Mouse (Mus musculus) brain, embryonic 14.5 days (tissue): ENCODE data around the gene Mycbpap. TPM values are rescaled to one million over a fixed set of nuclear protein-coding genes. Genes with fewer than 3 reads are reported as not detected.
A peak's percentile ranks its signal among the peaks of the same experiment; 100 is the strongest.

Source experiments
- DNase-seq: peaks from one replicate; pipeline ENCODE4 v3.0.0-alpha.2; 2011; ENCODE audit warnings: low read depth
- CTCF ChIP-seq: fragments of 200-500 bp; IDR thresholded peaks from 2 replicates; pipeline ENCODE4 v1.5.1; 2012; ENCODE audit warnings: inconsistent platforms, mild to moderate bottlenecking, moderate library complexity, borderline replicate concordance; ENCODE audit not compliant: insufficient read depth, insufficient read length; ENCODE audit errors: extremely low read depth
- POLR2A ChIP-seq: fragments of 200-500 bp; IDR thresholded peaks from 2 replicates; pipeline ENCODE4 v1.6.1; 2012; ENCODE audit warnings: mild to moderate bottlenecking, inconsistent platforms, borderline replicate concordance; ENCODE audit not compliant: poor library complexity, insufficient read depth, insufficient read length, severe bottlenecking; ENCODE audit errors: extremely low read depth
- polyA plus RNA-seq: library from polyadenylated mRNA; depleted of rRNA; stranded (reverse); fragments of >200 nt; gene quantifications from 2 replicates; pipeline ENCODE4 v1.2.3, GENCODE M21; 2012; rRNA removed

Gene Mycbpap
- polyA plus RNA-seq, 1 experiment, result 3.0 TPM

DNA sequence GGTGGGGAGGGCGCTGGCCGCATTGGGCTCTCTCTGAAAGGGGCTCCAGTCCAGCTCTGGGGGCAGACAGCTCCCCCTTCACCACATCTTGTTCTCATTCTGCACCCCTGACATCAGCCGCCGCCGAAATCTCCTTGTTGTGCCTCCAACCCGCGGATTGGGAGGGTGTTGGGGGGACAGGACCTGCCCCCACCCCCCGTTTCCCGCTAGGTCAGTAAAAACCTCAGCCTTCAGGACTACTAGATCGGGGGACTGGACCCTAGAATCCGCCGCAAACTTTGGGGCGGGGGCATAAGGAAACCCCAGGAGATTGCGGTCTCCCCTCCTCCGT is 49.0 kb downstream of the Mycbpap start:
- DNase-seq, result no peak
- TF ChIP-seq POLR2A (no peak), CTCF (no peak)

GRCm38 (mm10) chr11:94471740-94472584 is 49.6 kb downstream of the Mycbpap start:
- no peak for TF ChIP-seq CTCF
- no peak for TF ChIP-seq POLR2A
- peak; percentile 54 for DNase-seq

- peak; percentile 56 for DNase-seq
Measured at GRCm38 (mm10) chr11:94470391-94470790, 51.2 kb downstream of the Mycbpap start.

DNA sequence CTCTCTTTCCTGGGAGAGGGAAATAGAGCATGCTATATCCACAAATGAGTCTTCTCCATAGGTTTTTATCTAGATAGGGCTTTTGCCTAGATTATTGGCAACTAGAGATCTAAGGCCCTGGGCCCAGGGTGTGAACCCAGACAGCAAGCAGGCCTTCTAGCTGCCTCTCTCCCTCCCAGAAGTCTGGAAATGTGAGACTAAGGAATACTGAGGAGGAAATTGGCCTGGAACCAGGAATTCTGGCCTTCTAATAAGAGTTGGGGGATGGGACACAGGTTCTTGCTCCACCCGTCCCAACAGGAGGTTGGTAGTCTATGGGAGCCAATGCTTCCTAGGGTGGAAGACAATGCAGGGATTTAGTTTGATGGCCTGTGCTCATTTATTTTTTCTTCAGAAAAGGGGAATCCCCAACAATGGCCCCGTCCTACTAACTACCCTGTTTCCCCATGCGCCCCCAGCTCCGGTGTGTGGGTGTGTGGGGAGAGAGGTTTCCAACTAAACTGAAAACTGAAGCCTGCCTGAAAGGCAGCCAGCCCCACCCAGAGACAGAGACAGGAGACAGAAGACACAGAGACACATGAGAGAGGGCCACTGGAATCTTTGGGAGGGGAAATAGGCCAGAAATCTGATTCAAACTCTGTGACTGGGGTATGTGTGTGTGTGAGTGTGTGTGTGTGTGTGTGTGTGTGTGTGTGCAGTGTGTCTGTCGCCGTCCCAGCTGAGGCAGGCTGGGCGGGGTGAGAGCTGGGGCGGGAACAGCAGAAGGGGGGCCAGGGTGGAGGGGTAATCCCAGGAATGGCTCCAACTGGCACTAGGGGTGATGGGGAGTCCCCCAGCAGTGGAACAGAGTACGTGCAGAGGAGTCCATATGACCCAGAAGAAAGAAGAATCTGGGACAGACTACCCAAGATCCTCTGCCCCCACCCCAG is 52.1 kb downstream of the Mycbpap start:
- DNase-seq, result peak; percentile 72
- no peak for TF ChIP-seq POLR2A

More at GRCm38 (mm10) chr11:94470391-94470790, 51.2 kb downstream of the Mycbpap start:
- TF ChIP-seq CTCF (no peak), POLR2A (no peak)

- no peak for TF ChIP-seq POLR2A
- TF ChIP-seq CTCF, result no peak
Measured at GRCm38 (mm10) chr11:94468582-94469064, 52.9 kb downstream of the Mycbpap start.

DNA sequence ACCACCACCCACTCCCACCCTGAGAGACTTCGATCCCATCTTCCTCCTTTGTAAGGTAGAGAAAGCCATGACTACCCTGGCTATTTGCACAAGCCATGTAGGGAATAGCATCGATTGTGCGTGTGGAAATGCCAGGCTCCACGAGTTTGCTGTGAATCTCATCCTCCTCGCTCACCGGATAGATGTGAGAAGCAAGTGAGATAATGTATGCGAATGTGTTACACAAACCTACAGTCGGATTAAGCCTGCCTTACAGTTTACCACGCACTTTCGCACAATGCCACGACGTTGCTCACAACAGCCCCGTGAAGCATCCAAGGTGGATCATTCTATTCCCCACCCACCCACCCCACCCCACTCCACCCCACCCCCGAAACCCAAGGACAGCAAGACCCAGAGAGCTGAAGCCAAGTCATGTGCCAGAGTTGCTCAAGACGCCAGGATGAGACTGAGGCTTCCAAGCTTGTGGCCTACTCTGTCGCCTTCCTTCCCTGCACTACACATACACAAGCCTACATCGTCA is 55.1 kb downstream of the Mycbpap start:
- TF ChIP-seq CTCF (no peak), POLR2A (no peak)
- DNase-seq, result no peak

More at GRCm38 (mm10) chr11:94468582-94469064, 52.9 kb downstream of the Mycbpap start:
- DNase-seq, result peak; percentile 99

DNA sequence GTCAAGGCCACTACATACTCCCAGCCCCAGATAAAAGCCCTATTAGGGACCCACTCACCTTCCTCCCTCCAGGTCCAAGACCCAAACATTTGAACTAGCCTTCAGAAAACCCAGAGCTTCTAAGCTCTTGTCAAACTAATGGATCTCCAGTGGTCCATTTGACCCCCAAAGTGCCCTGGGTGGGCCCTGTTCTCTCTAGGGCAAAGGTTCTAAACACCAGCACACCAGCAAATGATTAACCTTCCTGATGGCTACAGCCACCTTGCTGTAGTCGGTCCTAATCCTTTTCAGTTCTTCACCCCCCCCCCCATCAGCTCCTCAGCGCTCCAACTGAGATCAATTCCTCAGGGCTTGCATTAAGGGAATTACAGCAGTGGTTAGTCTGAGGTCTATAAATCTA is 57.4 kb downstream of the Mycbpap start:
- TF ChIP-seq POLR2A (no peak), CTCF (no peak)
- no peak for DNase-seq

DNA sequence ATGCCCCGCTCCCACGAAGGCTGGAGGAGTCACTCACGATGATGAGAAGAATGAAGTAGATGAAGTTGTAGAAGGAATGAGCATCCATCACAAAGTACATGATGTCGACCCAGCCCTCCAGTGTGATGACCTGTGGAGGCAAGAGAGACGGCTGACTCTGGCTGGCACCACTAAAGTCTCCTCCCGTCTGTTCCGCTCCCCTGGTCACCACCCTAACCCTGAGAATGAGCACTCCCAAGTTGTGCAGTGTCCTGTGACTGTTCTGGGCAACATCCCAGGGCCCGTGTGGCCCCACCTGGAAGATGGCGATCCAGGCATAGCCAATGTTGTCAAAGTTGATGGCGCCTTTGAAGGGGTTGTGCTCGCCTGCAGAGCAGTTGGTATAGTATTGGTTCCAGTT is 59.7 kb downstream of the Mycbpap start:
- no peak for TF ChIP-seq CTCF
- DNase-seq, result no peak

GRCm38 (mm10) chr11:94457001-94457400 is 64.5 kb downstream of the Mycbpap start:
- DNase-seq, result no peak
- TF ChIP-seq POLR2A, result no peak
- TF ChIP-seq CTCF, result no peak

GRCm38 (mm10) chr11:94456347-94456746 is 65.2 kb downstream of the Mycbpap start:
- no peak for DNase-seq
- TF ChIP-seq POLR2A (no peak), CTCF (no peak)

- TF ChIP-seq POLR2A, result no peak
- no peak for TF ChIP-seq CTCF
Measured at GRCm38 (mm10) chr11:94455161-94455820, 66.3 kb downstream of the Mycbpap start.

GRCm38 (mm10) chr11:94454756-94455155 is 66.8 kb downstream of the Mycbpap start:
- no peak for DNase-seq
- no peak for TF ChIP-seq CTCF
- TF ChIP-seq POLR2A, result no peak

More at GRCm38 (mm10) chr11:94455161-94455820, 66.3 kb downstream of the Mycbpap start:
- DNase-seq, result no peak

Other genes starting within 250 kb of the Mycbpap start
- gene Gm21885, start 239.9 kb downstream of the Mycbpap start, polyA plus RNA-seq, result not detected in 2 replicates
- 165 and 183 TPM in 2 replicates for gene Luc7l3, start 199.8 kb downstream of the Mycbpap start, polyA plus RNA-seq
- gene Ankrd40, start 193.7 kb downstream of the Mycbpap start, polyA plus RNA-seq, result 47.9 and 57.0 TPM in 2 replicates
- 0.53 and 0.55 TPM in 2 replicates for gene Abcc3, start 128.7 kb downstream of the Mycbpap start, polyA plus RNA-seq
- gene Cacna1g, start 47.5 kb downstream of the Mycbpap start, polyA plus RNA-seq, result 208 and 232 TPM in 2 replicates
- 0.45 and 0.66 TPM in 2 replicates for gene Spata20, start 35.6 kb downstream of the Mycbpap start, polyA plus RNA-seq
- gene Epn3, start 21.8 kb downstream of the Mycbpap start, polyA plus RNA-seq, result 0.50 and 1.5 TPM in 2 replicates
- 8.7 and 9.0 TPM in 2 replicates for gene Rsad1, start 27.5 kb upstream of the Mycbpap start, polyA plus RNA-seq
- gene Chad, start 43.3 kb upstream of the Mycbpap start, polyA plus RNA-seq, result 0.06 and 0.44 TPM in 2 replicates
- 7.2 and 9.7 TPM in 2 replicates for gene Acsf2, start 80.1 kb upstream of the Mycbpap start, polyA plus RNA-seq
- 89.6 and 112 TPM in 2 replicates for gene Lrrc59, start 108.0 kb upstream of the Mycbpap start, polyA plus RNA-seq
- 85.5 and 89.5 TPM in 2 replicates for gene Mrpl27, start 132.0 kb upstream of the Mycbpap start, polyA plus RNA-seq
- gene Eme1, start 132.2 kb upstream of the Mycbpap start, polyA plus RNA-seq, result 7.3 and 13.5 TPM in 2 replicates
- 19.5 and 24.1 TPM in 2 replicates for gene Xylt2, start 155.8 kb upstream of the Mycbpap start, polyA plus RNA-seq
- 0.04 TPM in 1 of 2 replicates, not detected in the other for gene Gm11541, start 182.8 kb upstream of the Mycbpap start, polyA plus RNA-seq
- 0.08 and 0.16 TPM in 2 replicates for gene Cdc34b, start 220.0 kb upstream of the Mycbpap start, polyA plus RNA-seq